Mouse (Mus musculus) right cerebral cortex, postnatal 10 days (tissue): Measurements from ENCODE around the gene Tmem233.

ENCODE experiments used
- DNase-seq, 2 experiments: peaks; one replicate each; pipeline ENCODE4 v3.0.0; 2021; ENCODE audit warnings: low spot score in 2 of 2

Gene Tmem233

DNA sequence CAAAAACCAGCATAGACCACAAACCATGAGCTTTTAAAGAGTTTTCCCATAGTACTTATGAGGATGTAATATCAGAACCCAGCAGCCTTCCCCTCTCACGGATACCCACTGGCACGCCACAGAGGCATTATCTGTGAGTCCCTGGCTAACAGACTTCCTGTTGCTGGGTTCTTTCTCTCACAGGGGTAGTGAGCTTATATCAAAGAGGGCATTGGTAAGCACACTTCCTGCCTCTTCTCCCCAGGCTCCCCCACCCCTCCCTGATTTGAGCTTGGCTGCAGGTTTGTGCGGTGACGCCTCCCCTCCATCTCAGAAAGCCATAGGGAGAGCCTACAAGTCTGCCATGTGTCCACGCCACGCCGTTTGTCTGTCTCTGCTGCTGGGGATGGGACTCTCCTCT, 54.0 kb downstream of the Tmem233 start:
- no peak for DNase-seq

DNA sequence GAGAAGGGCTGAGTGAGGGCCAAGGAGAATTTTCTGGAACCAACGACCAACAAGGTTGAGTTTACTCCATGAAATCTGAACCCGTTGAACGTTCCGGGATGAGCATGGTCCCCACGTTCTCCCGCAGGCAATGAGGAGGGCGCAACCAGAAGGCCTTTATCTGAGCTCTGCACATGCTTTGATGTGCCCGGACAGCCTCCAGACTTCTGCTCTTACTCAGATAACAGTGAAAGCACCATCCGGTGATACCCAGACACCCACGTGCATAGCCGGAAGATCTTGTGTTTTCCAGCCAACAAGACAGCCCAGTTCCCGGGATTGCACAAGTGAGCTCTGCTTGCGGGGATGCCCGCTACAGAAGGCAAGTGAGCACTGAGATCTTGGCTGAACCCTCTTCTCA, 56.5 kb downstream of the Tmem233 start:
- DNase-seq = no peak

DNA sequence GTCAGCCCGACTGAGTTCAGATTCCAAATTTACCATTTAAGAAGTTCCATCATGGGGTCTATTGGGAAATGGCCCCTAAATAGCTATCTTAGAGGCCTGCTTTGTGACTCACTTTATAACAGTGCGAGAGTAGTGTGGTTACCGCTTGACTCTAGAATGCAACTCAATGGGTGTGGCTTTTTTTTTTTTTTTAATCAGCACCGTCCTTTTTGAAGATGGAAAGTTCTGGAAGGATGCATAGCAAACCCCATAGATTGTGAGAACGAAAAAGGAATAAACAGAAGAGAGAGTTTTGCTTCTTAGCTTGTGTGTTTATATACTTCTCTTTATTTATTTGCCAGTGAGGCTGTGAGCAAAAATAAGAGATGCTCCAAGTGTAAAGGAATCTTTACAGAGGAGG, 56.9 kb downstream of the Tmem233 start:
- no peak for DNase-seq

DNA sequence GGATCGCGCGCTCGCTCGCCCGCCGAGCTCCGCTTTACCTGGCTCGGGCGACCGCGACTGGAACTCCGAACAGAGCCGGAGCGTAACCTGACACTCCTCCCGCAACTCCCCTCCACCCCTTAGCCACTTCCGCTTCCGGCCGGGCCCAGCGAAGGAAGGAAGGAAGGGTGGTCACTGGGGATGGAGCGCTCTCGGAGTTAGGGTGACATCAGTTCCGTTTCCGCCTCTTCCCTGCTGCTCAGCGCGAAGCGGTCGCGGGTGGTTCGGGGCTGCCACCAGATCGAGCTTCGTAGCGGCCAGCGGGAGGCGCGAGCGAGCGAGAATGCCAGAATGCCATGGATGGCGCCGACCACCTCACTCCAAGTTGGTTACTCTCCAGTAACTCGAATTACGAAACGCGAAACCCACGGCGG, 58.7 kb downstream of the Tmem233 start, which contains the start of gene Prkab1:
Prkab1 (minus strand) TSS at position 182 of the 413 bp plus-strand sequence.
- DNase-seq = peak; percentile 95 to 96

DNA sequence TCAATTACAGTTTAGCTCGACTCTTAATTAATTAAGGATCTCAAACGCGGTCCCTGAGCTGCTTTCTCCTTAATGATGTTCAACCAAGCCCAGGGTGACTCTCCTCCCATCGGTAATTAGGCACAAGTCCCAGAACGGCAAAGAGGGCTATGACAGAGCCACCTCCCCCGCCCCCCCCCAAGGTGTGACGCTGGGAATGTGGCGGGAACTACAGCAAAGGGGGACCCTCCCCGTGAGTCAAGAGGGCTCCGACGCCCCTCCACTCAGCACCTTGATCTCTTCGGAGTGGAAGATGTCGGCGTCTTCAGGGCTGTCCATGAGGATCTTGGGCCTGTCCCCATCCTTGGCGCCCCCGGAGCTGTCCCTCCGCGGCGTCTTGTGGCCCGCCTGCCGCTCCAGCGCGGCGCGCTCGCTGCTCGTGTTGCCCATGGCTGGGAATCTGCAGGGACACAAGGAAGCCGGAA, 59.2 kb downstream of the Tmem233 start:
- peak in 1 of 2 experiments; percentile 59 for DNase-seq

DNA sequence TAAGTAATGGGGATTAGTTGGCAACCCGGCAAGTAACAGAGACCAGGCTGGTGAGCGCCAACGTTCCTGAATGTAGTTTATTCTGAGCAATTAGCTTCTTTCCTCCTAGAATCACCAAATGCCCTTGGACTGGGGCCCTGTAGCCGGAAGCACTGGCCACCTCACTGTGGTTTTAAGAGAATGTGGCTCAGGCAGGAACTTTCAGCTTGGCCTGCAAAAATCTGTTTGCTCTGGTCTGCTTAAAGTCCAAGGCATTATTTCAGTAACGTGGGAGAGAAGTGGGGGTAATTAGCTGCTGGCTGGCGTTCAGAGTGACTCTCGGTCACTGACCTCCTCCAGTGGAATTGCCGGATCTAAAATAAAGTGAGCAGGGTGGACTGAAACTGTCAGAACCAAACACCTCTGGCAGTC, 59.8 kb downstream of the Tmem233 start:
- DNase-seq = peak; percentile 74 to 87

DNA sequence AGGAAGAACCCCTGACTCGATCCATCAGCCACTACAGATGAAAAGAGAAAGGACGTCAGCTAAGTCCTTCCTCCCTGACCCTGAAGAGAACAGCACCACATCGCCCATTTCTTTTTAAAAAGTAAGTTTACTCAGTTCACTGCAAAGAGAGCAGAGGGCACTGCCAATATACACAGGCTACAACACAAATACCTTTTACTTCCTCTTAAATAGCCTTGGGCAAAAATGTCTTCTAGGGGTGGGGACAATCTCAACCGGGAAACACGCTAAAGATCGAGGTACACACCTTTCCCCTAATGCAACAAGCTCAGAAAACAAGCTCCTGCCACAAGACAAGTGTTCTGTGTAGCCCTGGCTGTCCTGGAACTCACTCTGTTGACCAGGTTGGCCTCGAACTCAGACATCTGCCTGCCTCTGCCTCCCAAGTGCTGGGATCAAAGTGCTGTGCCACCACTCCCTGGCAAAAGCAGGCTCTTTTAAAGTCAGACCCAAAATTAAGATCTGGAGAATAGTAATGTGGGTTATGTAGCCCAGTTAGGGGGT, 60.3 kb downstream of the Tmem233 start:
- DNase-seq = no peak

DNA sequence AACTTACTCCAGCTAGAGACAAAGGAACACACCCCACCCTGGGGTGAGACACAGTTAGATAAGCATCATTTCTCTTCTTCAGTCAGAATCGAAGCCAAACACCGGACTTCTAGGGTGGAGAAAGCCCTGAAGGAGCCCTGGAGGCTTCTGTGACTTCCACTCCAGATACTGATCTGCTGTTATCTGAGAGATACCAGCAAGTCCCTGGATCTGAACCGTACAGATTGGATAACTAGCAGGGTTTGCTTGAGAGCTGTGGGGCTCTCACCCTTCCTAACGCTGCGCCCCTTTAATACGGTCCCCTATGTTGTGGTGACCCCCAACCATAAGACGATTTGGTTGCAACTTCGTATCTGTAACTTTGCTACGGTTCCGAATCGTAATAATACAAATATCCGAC, 60.9 kb downstream of the Tmem233 start:
- no peak for DNase-seq

DNA sequence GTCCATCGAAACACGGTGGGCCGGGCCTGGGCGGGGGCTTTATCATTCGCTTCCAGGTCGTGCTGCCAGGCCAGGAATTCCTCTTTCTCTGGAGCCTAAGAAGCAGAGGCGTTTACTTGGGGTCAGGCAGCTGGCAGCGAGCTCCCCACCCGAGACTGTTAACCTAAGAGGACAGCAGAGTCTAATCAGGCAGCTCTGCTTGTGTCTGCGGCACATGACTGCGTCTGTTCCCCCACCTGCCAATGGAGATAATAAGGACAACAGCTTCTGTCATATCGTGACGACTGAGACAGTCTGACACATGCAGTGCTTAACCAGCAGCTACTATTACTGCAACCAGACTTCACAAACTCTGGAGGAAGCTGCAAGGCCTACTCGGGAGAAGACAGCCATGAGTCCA, 61.5 kb downstream of the Tmem233 start:
- no peak for DNase-seq

DNA sequence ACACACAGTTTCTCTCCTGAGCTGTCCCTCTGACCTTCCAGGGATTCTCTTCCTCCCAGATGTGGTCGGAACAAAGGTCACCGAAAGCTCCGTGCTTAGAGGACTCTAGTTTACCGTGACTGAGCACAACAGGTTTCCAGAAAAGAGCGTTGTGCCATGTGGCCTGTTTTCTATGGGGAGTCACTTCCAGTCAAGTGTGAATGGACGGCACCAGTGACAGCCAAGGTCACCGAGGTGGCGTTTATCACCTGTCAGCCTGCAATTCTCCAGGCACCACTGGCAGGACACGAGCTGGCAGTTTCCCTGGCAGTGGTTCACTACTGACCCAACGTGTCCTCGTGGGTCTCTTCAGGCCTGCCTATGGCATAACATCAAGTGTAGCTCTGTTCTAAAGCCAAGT, 63.7 kb downstream of the Tmem233 start:
- no peak for DNase-seq

DNA sequence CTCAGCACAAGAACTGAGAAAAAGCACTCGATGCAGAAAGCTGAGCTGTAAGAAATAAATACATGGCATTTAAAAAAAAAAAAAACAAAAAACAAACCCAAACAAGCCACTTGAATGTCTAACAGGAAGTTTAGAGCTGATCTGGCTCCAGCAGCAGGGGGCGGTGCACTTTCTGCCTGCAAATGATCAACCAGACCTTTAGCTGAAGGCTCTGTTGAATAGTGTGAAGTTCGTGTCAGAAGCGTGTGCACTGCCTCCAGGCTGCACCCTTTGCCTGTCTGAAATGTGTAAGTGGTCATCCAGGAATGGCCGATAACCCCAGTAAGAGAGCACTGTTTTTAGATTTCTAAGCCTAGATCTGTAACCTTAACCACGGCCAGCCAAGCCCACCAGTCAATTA, 64.3 kb downstream of the Tmem233 start:
- no peak for DNase-seq

DNA sequence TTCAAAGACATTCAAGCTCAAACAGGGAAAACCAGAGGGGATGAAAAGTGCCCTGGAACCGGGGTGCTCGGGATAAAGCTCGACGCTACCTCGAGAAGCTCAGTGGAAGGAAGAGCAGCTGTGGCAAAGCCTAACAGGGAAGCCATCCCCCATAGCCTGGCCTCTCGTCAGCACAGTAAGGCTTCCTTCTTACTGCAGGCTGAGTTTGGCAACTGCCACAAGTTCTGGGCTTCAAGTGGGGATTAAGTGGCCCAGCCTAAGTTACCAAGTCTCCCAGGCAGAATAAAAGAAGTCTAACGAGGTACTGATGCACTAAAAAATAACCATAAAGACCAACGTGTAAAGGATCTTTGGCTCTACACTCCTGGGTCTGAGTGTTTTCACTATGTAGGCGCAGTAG, 64.8 kb downstream of the Tmem233 start:
- no peak for DNase-seq

DNA sequence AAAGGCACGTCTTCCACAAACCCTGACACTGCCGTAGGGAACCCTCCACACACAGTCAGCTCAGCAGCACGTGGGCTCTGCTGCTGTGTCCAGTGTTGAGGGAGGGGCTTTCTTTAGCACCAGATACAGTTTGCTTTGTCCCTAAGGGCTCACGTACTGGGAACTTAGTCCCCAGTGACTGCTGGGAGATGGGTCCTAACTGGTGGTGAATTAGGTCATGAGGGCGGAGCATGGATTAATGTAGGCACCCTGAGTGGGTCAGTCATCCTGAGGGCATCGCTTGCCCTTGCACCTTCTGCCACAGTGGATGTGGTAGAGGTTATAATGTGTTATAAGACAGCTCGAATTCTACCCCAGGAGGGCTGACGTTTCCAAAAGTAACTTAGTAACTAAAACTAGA, 65.7 kb downstream of the Tmem233 start:
- DNase-seq = no peak

DNA sequence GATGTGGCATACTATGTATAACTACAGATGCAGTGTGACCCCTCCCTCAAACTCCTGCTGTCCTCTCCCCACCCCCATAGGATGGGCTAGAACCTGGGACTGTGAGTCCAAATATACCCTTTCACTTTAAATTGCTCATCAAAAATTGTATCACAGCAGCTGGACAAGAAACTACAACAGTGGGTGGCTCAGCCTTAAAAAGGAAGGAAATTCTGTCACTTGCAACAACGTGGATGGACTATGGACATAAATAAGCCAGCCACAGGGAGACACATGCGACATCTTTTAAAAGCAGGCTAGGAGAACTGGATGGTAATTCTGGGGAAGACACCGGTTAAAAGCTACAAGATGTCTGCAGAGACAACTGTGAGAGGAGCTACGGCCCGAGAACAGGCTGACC, 66.5 kb downstream of the Tmem233 start:
- no peak for DNase-seq

DNA sequence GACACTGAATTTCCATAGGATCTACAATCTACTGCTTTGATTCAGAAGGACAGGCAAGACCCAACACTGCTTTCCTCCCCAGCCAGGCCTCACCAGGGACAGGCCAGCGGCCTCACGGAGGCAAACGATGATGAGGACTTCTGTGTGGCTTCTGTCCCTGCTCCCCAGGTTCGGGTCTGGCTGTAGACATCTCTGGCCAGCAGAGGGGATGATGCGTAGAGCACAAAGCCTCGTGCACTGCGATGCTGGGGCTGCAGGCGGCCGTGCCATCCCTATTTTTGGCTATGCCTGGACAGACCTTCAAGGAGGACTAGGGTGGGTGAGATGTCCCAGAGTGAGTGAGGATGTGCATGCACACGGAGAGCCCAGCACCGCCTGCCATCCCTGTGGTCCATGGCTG, 68.8 kb downstream of the Tmem233 start:
- DNase-seq = no peak

DNA sequence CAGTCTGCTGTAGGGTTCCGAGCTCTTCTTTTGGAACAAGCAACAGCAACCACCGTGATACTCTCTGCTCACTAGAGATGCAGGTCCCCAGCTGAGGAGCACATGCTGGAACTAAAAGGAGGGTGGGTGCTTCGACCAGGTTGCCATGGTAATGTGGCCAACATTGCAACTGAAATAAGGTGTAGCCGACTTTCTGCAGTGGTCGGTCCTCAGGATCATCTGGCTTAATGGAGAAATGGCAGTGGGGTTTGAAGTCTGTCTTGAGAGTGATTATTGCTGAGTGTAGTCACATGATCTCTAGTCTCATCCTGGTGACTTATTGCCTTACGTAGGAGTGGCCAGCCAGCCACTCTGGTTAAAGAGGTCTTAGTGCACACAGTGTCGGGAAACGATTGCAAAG, 69.2 kb downstream of the Tmem233 start:
- no peak for DNase-seq

DNA sequence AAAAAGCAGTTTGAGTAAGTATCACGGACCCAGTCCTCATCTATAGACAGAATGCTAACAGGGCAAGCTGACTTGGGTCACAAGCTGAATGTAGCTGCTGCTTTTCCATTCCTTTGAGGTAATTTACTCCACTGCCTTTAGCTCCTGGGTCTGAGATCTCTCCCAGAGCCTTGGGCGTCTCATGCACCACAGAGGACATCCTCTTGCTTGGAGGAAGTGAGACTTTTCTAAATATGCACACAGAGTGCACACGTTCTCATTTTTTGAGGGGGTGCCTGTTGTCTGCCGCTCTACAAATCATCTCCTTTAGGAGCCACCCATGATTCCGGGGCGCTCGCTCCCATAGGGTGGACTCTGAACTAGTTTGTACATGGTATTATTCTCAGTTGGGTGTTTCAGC, 70.5 kb downstream of the Tmem233 start:
- no peak for DNase-seq

DNA sequence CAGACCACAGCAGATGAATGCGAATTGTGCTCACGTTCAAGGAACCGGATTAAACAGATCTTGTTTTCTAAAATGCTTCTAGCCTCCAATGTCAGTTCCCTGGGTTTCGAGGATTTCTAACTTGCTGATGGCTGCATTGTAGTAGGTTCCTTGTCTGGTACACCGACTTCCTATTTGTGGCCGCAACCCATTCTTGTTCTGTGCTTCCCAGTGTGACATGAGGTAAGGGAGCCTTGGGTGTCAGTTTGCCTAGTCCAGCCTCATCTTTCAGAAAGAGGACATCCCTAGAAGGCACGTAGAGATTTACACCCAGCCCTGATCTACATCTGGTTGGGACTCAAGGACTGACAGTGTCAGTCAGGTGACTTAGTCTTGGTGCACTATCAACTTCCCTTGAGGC, 71.3 kb downstream of the Tmem233 start:
- DNase-seq = no peak

DNA sequence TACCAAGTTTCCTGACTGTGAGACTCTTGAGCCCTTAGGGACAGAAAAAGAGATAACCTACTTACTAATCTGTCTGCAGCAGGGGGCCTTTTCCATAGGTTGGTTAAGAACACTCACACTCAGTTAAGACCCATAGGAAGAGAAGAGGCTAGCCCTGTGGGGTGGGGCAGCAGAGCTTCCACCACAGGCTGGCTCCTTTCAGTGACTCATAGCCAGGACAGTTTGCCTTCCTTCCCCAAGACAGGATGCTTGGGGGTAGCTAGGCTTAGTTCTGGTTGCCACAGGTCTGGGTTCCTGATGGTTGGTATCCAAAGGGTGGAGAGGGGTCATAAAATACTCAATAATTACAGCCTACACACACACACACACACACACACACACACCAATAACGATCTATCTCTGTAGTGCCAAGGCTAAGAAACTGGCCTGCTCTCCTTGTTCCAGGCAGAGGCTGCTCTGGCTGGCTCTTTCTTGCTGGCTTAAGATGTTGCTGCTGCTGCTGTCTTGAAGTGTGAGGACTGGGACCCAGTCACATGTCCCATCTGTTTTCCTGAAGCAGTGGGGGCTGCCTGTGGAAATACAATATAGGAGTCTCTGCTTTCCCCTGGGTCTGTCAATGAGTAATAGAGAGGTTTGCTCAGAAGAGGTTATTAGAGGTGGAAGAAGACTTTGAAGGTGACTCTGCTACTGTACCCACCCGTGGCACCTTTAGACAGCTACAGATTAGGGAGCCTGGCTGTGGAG, 73.0 kb downstream of the Tmem233 start:
- no peak for DNase-seq

DNA sequence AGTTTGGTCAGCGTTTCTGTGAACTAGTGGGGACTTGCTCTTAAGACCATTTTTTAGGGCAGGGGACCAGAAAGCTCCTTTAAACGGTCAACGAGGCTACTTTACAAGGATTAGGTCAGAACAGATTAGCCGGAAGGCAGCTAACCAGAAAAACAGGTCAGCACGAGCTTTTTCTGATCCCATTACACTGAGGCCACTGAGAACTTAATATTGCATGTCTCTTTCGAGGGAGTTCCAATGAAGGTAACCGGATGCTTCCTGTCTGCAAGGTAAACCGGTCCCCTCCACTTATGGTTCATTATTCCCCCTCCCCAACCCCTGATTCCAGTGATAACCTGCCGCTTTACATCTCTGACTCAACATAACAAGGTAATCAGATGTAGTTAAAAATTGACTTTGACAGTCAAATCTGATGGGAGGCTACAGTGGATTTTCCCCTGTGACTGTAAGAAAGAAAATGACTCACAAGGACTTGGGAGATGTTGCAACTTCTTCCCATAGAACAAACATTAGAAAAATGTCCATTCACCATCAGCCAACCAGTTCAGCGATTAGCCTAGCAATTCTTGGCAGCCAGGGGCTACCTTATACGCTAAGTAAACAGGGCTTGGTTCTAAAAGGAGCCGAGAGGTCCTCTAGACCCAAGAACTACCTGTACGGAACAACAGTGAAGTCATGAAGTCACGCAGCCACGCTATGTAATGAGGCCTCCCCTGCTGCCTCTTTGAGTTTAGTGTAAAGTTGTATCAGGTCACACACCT, 73.8 kb downstream of the Tmem233 start:
- DNase-seq = no peak

DNA sequence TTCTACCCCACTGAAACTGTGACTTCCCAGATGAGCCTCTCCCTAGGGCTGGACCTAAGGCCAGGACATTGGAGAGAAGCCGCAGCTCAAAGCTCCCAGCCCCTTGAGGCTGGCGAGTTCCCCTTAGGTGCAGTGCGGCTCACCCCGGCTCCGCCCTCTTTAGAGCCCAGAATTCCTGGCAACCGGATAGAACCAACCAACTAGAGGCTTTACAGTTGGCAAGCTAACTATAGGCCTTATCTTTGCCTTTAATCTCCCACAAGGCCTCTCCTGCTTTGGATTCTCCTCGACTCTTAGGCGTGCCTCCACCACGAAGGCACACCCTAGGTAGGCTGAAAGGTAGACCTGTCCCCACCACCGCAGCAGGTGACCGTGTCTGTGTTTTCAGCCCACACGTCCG, 75.3 kb downstream of the Tmem233 start:
- DNase-seq = no peak

DNA sequence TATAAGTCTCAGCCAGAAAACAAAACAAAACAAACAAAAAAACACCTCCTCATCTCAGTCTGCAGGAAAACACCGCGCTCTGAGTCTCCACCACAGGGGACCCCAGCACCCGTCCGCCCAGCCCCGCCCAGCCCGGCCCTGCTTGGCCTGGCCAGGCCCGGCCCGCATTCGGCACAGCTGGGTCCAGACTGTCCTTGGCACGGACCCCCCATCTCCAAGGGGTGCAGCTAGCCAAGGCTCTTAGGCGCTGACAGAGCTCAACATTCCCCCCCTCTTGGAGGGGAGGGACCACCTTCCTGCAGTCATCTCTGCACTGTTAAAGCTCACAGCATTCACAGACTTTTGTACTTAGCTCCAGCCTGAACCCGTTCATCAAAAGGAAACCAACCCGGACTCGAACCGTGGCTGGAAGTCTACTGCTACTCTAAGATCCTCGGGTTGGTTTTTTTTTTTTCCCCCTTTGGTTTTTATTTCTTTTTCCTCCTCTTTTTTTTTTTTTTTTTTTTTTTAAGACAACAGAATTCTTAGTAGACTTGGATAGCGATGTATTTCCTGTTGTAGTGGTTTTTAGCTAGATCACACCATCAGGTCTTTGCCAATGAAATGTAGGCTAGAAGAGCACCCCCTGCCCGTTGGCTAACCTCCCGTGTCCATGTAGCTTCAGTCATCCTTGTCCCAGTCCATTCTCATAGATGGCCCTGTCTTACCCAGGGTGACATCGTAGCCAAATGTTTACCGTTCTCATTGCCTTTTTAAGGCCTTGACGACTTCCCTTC, 76.5 kb downstream of the Tmem233 start:
- no peak for DNase-seq
